Mouse (Mus musculus) heart, adult 2 months (tissue): ENCODE data around the gene Pax7. TPM values are rescaled to one million over a fixed set of nuclear protein-coding genes. Genes with fewer than 3 reads are reported as not detected.

Source experiments
- DNase-seq, 2 experiments: peaks; one replicate each; pipeline ENCODE4 v3.0.0; 2021
- H3K27ac ChIP-seq: fragments of 200-600 bp; 2 replicates; pipeline ENCODE4 v1.8.1; 2022
- H3K27me3 ChIP-seq: fragments of 200-500 bp; 2 replicates; pipeline ENCODE4 v1.6.1; 2012; ENCODE audit warnings: mild to moderate bottlenecking, low read length, inconsistent platforms, mixed read lengths; ENCODE audit not compliant: control insufficient read depth, insufficient read depth
- H3K36me3 ChIP-seq: fragments of 200-500 bp; 2 replicates; pipeline ENCODE4 v1.6.1; 2012; ENCODE audit warnings: low read length, inconsistent platforms; ENCODE audit not compliant: control insufficient read depth, insufficient read depth
- H3K4me1 ChIP-seq: fragments of 200-500 bp; 2 replicates; pipeline ENCODE4 v1.6.1; 2011; ENCODE audit warnings: low read length; ENCODE audit not compliant: control insufficient read depth, insufficient read depth
- H3K4me3 ChIP-seq: fragments of 200-600 bp; 2 replicates; pipeline ENCODE4 v1.8.1; 2022
- H3K79me2 ChIP-seq: fragments of 200-500 bp; replicated peaks from 2 replicates; pipeline ENCODE4 v1.6.1; 2012; ENCODE audit warnings: mild to moderate bottlenecking, inconsistent platforms, low read length, moderate library complexity, mixed read lengths; ENCODE audit not compliant: control insufficient read depth, insufficient read depth
- H3K9ac ChIP-seq: fragments of 200-500 bp; 2 replicates; pipeline ENCODE4 v1.6.1; 2012; ENCODE audit warnings: low read depth, mild to moderate bottlenecking, control low read depth, inconsistent platforms, low read length, mixed read lengths
- CTCF ChIP-seq: fragments of 200-600 bp; IDR thresholded peaks from 2 replicates; pipeline ENCODE4 v1.8.1; 2022; ENCODE audit warnings: antibody characterized with exemption, mild to moderate bottlenecking, moderate library complexity
- EP300 ChIP-seq: fragments of 200-500 bp; IDR thresholded peaks from 2 replicates; pipeline ENCODE4 v1.6.1; 2011; ENCODE audit warnings: low read depth, low read length, control low read depth; ENCODE audit not compliant: insufficient read depth
- POLR2A ChIP-seq: fragments of 200-500 bp; IDR thresholded peaks from 2 replicates; pipeline ENCODE4 v1.6.1; 2011; ENCODE audit warnings: mild to moderate bottlenecking, low read depth, low read length, control low read depth; ENCODE audit not compliant: insufficient read depth
- WGBS: fragments of 180-500 bp; shearing (Covaris S2); methylation state at CpG from one replicate; pipeline ENCODE4 v1.1.7; 2018; 5-methylcytosine and 5-hydroxymethylcytosine counted together
- intact Hi-C: fragments of 180-260 bp; cut with DNase I; formaldehyde crosslinking; loops from one replicate; pipeline ENCODE4 v1.15.1; 2025
- polyA plus RNA-seq: library from polyadenylated mRNA; depleted of rRNA; stranded (reverse); fragments of >200 nt; gene quantifications from 2 replicates; pipeline ENCODE4 v1.2.3, GENCODE M21; 2012
- total RNA-seq, 2 experiments: library from RNA; stranded (reverse); gene quantifications; 2 replicates each; pipeline ENCODE4 v1.2.3; 2021

Gene Pax7
- total and polyA plus RNA-seq, 3 experiments, result not detected

DNA sequence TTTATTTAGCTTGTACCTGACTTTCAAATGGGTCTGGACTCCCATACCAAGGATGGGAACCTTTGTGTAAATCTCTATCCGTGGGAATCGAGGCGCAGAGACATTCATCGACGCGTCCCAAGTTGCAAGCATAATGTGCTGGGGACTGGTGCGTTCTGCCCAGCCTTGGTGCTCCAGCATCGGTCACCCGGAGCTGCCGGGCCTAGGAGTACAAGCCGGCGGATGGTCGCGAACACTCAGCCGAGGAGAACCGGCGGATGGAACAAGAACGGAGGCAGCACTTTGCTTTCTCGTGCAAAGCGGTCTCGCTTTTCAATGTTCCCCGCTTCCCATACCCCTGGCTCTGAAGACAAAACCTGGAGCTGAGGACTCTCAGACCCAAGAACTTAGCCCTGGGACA is 12.3 kb downstream of the Pax7 start:
- no peak overlapping the region for H3K9ac ChIP-seq
- H3K36me3 ChIP-seq, result no peaks in the 10 kb centered on the region
- no peak overlapping the region for H3K4me3 ChIP-seq
- 4% methylated on average over 22 of the region's 22 CpGs for WGBS
- no peaks in the 10 kb centered on the region for H3K79me2 ChIP-seq
- no peak for DNase-seq
- peaks cover 19% of the 10 kb centered on the region for H3K27me3 ChIP-seq
- TF ChIP-seq CTCF (no peak), POLR2A (no peak), EP300 (no peak)
- no peak overlapping the region for H3K27ac ChIP-seq
- intact Hi-C loops, result no loop called here
- H3K4me1 ChIP-seq, result no peaks in the 10 kb centered on the region

DNA sequence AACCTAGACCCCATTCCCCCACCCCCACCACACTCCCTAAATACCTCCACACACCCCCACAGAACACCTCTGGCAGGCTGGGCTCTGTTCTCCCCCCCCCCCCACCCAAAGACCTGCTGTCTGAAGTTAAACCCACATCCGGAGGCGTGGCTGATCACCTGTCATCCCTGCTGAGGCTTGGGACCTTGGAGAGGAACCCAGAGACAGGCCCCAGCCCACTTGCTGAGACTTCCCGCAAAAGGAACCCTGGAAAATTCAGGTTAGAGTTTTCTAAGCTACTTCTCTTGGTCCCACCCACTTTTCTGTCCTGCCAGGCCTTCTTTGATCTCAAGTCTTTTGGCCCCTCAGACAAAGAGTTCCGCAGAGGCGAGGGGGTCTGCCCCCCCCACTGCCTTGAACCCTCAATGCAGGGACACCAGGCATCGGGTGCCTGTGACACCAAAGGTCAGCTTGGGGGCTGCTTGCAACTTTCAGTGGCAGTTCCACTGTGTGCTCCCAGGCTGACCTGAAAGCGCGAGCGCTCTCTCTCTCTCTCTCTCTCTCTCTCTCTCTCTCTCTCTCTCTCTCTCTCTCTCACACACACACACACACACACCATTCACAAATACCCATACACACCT is 13.8 kb downstream of the Pax7 start:
- no peak overlapping the region for H3K9ac ChIP-seq
- H3K27ac ChIP-seq, result no peak overlapping the region
- H3K4me1 ChIP-seq, result no peaks in the 10 kb centered on the region
- H3K4me3 ChIP-seq, result no peak overlapping the region
- TF ChIP-seq CTCF (no peak), POLR2A (no peak), EP300 (no peak)
- no peaks in the 10 kb centered on the region for H3K79me2 ChIP-seq
- intact Hi-C loops, result no loop called here
- peaks cover 19% of the 10 kb centered on the region for H3K27me3 ChIP-seq
- H3K36me3 ChIP-seq, result no peaks in the 10 kb centered on the region
- DNase-seq, result no peak
- 6% methylated on average over 9 of the region's 9 CpGs for WGBS

DNA sequence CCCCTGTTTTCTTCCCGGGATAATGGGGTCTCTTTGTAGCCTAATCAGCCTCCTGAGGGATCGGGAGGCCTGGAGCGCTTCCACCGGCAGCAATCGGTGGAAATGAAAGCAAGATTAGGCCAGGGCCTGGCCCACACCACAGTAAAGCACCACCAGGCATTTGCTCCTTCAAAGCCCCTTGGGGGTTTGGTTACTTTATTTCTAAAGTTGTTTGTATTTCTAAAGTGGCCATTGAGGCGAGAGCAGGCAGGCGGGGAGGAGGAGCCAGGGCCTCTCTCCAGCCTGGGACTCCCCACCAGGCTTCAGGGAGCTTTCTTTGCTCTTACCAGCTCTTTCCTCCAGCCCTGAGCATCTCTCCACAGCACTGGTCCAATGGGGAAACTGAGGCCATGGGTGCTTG is 15.2 kb downstream of the Pax7 start:
- Histone ChIP-seq H3K4me1 (no peaks in the 10 kb centered on the region), H3K36me3 (no peaks in the 10 kb centered on the region), H3K79me2 (no peaks in the 10 kb centered on the region), H3K4me3 (no peak overlapping the region), H3K27me3 (peaks cover 15% of the 10 kb centered on the region), H3K9ac (no peak overlapping the region), H3K27ac (no peak overlapping the region)
- DNase-seq, result no peak
- WGBS, result 4% methylated on average over 7 of the region's 7 CpGs
- intact Hi-C loops, result no loop called here
- no peak for TF ChIP-seq EP300
- no peak for TF ChIP-seq CTCF

DNA sequence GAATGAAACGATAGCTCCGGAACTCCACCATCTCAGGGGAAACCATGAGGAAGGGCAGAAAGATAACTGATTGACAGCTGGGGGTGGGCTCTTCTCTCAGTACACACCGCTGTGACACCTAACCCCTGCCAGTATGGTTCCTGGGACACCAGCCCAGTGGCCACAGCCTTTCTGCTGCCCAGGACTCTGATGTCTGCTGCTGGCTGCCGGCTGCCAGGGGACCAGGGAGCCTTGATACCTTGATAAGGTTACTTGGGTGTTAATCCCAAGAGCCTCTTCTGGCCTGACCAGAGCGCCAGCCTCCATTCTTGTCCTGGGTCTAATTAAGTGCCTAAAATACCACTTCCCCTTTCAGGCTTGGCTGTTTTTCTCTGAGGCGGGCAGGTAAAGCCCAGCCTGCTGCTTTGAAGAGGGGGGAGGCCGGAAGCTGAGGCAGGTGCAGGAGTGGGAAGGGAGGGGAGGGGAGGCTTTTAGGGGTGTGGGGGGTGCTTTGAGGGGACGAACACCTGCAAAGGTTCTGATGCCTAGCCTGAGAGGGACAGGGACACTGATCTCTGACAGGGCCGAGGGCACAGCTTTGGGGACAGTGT is 19.9 kb downstream of the Pax7 start:
- DNase-seq, result no peak
- intact Hi-C loops, result no loop called here
- Histone ChIP-seq H3K27me3 (peaks cover 4% of the 10 kb centered on the region), H3K36me3 (no peaks in the 10 kb centered on the region), H3K79me2 (no peaks in the 10 kb centered on the region), H3K9ac (no peak overlapping the region), H3K4me3 (no peak overlapping the region), H3K4me1 (no peaks in the 10 kb centered on the region), H3K27ac (no peak overlapping the region)
- 7% methylated on average over 9 of the region's 9 CpGs for WGBS
- TF ChIP-seq EP300 (no peak), POLR2A (no peak), CTCF (no peak)

DNA sequence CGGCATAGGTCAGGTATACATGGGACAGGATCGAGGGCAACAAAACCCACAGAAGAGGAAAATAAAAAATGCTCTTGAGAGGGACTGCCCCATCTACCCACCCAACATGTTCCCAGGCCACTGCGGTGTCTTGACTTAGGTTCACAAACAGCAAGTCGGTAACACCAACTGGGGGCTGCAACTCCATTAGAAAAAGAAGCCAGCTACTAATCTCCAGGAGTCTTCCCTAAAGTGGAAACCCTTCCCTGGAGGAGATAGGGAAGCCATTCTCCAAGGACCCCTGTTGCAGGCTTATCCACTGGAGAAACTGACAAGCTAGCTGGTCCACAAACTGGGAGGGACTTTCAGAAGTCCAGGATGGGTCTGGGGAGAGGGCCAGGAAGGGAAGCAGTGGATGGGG is 21.4 kb downstream of the Pax7 start:
- intact Hi-C loops, result no loop called here
- Histone ChIP-seq H3K27me3 (peaks cover 5% of the 10 kb centered on the region; the same call in 1 of the 2 replicates), H3K79me2 (no peaks in the 10 kb centered on the region), H3K9ac (no peak overlapping the region), H3K36me3 (no peaks in the 10 kb centered on the region), H3K27ac (no peak overlapping the region), H3K4me1 (no peaks in the 10 kb centered on the region), H3K4me3 (no peak overlapping the region)
- no peak for DNase-seq
- 44% methylated on average over 4 of the region's 4 CpGs for WGBS
- TF ChIP-seq POLR2A, result no peak
- TF ChIP-seq CTCF, result no peak
- TF ChIP-seq EP300, result no peak

DNA sequence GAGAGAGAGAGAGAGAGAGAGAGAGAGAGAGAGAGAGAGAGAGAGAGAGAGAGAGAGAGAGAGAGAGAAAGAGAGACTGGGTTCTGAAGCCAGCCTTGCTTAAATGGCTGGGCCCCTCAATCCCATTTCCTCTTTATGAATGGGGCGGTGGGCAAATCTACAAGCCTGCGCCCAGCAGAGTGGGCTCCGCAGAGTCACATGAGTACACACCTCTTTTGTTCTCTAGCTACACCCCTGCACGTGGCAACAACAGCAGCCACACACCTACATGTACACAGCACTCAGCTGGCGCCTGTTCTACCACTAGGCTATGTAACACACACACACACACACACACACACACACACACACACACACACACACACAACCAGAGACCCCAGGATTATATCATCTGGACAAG is 21.9 kb downstream of the Pax7 start:
- Histone ChIP-seq H3K27ac (no peak overlapping the region), H3K9ac (no peak overlapping the region), H3K79me2 (no peaks in the 10 kb centered on the region), H3K36me3 (no peaks in the 10 kb centered on the region), H3K4me1 (no peaks in the 10 kb centered on the region), H3K4me3 (no peak overlapping the region), H3K27me3 (peaks cover 5% of the 10 kb centered on the region; the same call in 1 of the 2 replicates)
- TF ChIP-seq CTCF, result no peak
- TF ChIP-seq POLR2A, result no peak
- TF ChIP-seq EP300, result no peak
- WGBS, result 48% methylated on average over 5 of the region's 5 CpGs
- no peak for DNase-seq
- intact Hi-C loops, result no loop called here
